Mouse (Mus musculus) midbrain, embryonic 14.5 days (tissue): ENCODE data around the gene Cldn15. TPM values are rescaled to one million over a fixed set of nuclear protein-coding genes. Genes with fewer than 3 reads are reported as not detected.
"Not testable (repeated sequence)": the region's sequence is repeated elsewhere in the genome, so short reads cannot be mapped to it uniquely, and the experiment has no call there.

Experiments
- ATAC-seq: fragments of 200-750 bp; cut with Nextera tagmentation; 2 replicates; pipeline ENCODE4 v1.8.0; 2017; ENCODE audit warnings: moderate number of reproducible peaks, moderate library complexity; ENCODE audit not compliant: low FRiP score, low TSS enrichment
- DNase-seq: peaks from one replicate; pipeline ENCODE4 v3.0.0-alpha.2; 2015
- H3K27ac ChIP-seq: fragments of 300-500 bp; sonication (generic); replicated peaks from 2 replicates; pipeline ENCODE4 v1.5.1; 2014; ENCODE audit warnings: mild to moderate bottlenecking, low read depth, low read length, moderate library complexity
- H3K27me3 ChIP-seq: fragments of 300-500 bp; sonication (generic); 2 replicates; pipeline ENCODE4 v1.6.1; 2014; ENCODE audit warnings: low read length, control low read depth, mixed read lengths; ENCODE audit not compliant: control insufficient read depth, insufficient read depth
- H3K36me3 ChIP-seq: fragments of 300-500 bp; sonication (generic); 2 replicates; pipeline ENCODE4 v1.6.1; 2014; ENCODE audit warnings: low read length, control low read depth; ENCODE audit not compliant: control insufficient read depth, insufficient read depth
- H3K4me1 ChIP-seq: fragments of 300-500 bp; sonication (generic); 2 replicates; pipeline ENCODE4 v1.6.1; 2014; ENCODE audit warnings: mild to moderate bottlenecking, antibody characterized with exemption, low read length, control low read depth; ENCODE audit not compliant: control insufficient read depth, insufficient read depth
- H3K4me2 ChIP-seq: fragments of 300-500 bp; sonication (generic); 2 replicates; pipeline ENCODE4 v1.6.1; 2014; ENCODE audit warnings: mild to moderate bottlenecking, low read length, moderate library complexity
- H3K4me3 ChIP-seq: fragments of 300-500 bp; sonication (generic); replicated peaks from 2 replicates; pipeline ENCODE4 v1.5.1; 2014; ENCODE audit warnings: low read depth, low read length
- H3K9ac ChIP-seq: fragments of 300-500 bp; sonication (generic); replicated peaks from 2 replicates; pipeline ENCODE4 v1.6.1; 2014; ENCODE audit warnings: mild to moderate bottlenecking, low read length, moderate library complexity
- H3K9me3 ChIP-seq: fragments of 300-500 bp; sonication (generic); 2 replicates; pipeline ENCODE4 v1.6.1; 2016; ENCODE audit warnings: low read length, control low read depth, mixed read lengths; ENCODE audit not compliant: control insufficient read depth
- WGBS: fragments of 180-500 bp; shearing (Covaris S2); extraction: QIAGEN DNeasy Blood & Tissue Kit; methylation state at CpG from one replicate; pipeline ENCODE4 v1.1.7; 2014; 5-methylcytosine and 5-hydroxymethylcytosine counted together
- polyA plus RNA-seq: library from polyadenylated mRNA; unstranded; fragments of >200 nt; fragmentation: Nextera tagmentation; extraction: Ambion mirVana; gene quantifications from 2 replicates; pipeline ENCODE4 v1.2.1, GENCODE M21; 2014

Gene Cldn15
- polyA plus RNA-seq, 1 experiment from 2014 or later, result 0.13 TPM

DNA sequence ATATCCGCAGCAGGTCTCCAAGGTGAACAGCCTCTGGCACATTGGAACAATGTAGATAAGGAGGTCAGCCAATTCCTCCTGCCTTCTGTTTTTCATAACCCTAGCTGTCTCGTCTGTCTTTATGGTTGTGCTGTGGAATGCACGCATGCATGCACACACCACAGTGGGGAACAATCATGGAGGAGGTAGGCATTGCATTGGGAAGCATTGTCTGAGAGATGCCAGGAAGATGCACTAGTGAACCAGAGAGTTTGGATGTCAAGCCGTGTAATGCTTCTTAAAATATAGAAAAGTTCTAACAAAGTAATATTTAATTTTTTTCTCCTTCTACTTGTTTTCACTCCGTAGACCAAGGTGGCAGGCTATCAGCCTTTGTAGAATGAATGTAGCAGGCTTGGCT, 33.5 kb upstream of the Cldn15 start:
- DNase-seq (no peak), ATAC-seq (no peak)
- H3K27ac ChIP-seq, result no peak overlapping the region
- H3K4me1 ChIP-seq, result no peaks in the 10 kb centered on the region
- no peak overlapping the region for H3K4me3 ChIP-seq
- whole genome bisulfite sequencing, result 86% methylated on average over 5 of the region's 5 CpGs
- H3K36me3 ChIP-seq, result no peaks in the 10 kb centered on the region
- no peak overlapping the region for H3K4me2 ChIP-seq
- H3K27me3 ChIP-seq, result no peaks in the 10 kb centered on the region
- H3K9ac ChIP-seq, result no peak overlapping the region
- no peaks in the 10 kb centered on the region for H3K9me3 ChIP-seq

DNA sequence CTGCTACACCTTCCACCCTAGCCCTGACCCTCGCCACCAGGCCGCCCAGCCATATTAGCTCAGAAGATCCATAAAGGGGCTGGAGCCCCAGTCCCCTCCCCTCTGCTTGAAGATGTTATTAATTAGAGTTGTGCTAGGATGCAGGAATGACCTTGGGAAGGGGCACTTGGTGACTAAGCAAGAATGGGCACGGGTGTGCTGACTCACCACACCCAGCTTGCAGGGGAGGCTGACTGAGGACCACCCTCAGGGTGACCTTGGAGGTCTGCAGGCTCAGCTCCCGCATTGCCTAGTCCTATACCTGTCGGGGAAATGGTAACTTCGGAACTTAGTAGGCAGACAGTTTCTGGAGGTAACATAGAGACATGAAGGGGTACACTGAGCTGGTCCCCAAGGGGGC, 32.5 kb upstream of the Cldn15 start:
- H3K4me2 ChIP-seq, result no peak overlapping the region
- DNase-seq (no peak), ATAC-seq (no peak)
- H3K9me3 ChIP-seq, result no peaks in the 10 kb centered on the region
- H3K9ac ChIP-seq, result no peak overlapping the region
- H3K27ac ChIP-seq, result no peak overlapping the region
- 90% methylated on average over 6 of the region's 6 CpGs for WGBS
- H3K27me3 ChIP-seq, result no peaks in the 10 kb centered on the region
- no peaks in the 10 kb centered on the region for H3K36me3 ChIP-seq
- no peaks in the 10 kb centered on the region for H3K4me1 ChIP-seq
- H3K4me3 ChIP-seq, result no peak overlapping the region

DNA sequence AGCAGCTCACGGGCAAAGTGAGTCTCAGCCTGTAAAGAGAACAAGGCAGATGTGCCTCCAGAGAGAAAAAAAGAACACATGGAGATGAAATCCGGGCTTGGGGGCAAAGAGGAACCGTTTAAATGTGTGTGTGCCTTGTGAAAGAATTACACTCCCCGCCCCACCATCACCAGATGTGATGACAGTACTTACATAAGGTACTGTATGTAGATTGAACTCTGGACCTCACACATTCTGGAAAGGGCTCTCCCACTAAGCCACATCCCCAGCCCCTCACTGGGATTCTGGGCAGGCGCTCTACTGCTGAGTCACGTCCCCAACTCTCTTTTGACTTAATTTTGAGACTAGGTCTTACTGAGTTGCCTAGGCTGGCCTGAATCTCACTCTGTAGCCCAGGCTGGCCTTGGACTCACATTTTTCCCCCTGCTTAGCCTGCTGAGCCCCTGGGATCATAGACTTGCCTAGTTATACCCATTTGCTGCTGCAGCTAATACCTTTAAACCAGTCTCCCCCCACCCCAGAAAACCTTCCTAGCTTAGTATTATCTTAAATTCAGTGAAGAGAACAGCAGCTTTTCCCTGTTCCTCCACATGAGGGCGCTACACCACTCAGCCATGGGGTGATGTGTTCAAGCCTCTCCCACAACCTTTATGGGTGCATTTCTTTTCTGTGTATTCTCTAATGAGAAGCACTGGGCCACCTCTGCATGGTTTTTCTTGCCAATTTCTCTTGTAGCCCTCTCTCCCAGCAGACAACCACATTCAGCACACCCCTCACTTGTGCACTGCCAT, 30.3 kb upstream of the Cldn15 start:
- H3K9me3 ChIP-seq, result no peaks in the 10 kb centered on the region
- no peak for DNase-seq

DNA sequence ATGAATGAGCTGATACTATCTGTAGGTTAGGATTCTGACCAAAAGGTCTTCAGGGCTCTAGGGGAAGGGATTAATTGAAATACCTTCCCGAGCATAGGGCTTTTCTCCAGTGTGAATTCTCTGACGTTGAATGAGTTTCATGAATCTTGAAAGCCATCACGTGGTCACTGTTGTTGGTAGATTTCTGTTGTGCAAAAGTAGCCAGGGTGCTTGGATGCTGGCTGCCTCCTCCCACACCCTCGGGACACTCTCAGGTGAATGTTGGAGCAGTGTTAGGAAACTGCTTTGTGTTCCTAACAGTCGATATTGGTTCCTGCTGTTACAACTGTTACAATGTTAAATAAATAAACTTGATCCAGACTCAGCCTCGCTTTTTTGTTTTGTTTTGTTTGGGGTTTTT, 29.7 kb upstream of the Cldn15 start:
- 84% methylated on average over 6 of the region's 6 CpGs for WGBS
- DNase-seq, result no peak

More for the DNA sequence above, 30.3 kb upstream of the Cldn15 start:
- no peak overlapping the region for H3K9ac ChIP-seq
- H3K4me3 ChIP-seq, result no peak overlapping the region
- no peak overlapping the region for H3K27ac ChIP-seq
- H3K4me1 ChIP-seq, result no peaks in the 10 kb centered on the region
- no peaks in the 10 kb centered on the region for H3K27me3 ChIP-seq
- ATAC-seq, result no peak
- no peak overlapping the region for H3K4me2 ChIP-seq
- 69% methylated on average over 7 of the region's 7 CpGs for WGBS
- H3K36me3 ChIP-seq, result no peaks in the 10 kb centered on the region

DNA sequence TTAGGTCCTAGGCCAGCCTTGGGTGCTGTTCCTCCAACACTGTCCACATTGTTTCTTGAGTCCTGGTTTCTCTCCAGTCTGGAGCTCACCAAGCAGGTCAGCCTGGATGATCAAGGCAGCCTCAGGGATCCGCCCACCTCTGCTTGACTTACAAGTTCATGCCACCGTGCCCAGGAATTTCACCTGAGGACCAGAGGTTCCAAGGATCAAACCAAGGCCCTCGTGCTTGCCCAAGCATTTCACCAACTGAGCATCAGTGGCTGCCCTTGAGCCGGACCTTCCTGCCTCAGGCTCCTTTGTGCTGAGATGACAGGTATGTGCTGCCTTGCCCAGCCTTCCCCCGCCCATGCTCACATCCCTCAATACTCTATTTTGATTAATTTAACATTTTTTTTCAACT, 28.8 kb upstream of the Cldn15 start:
- H3K4me3 ChIP-seq, result no peak overlapping the region
- no peaks in the 10 kb centered on the region for H3K4me1 ChIP-seq
- no peak for ATAC-seq
- no peak for DNase-seq
- H3K27me3 ChIP-seq, result no peaks in the 10 kb centered on the region
- H3K9me3 ChIP-seq, result no peaks in the 10 kb centered on the region
- H3K9ac ChIP-seq, result no peak overlapping the region
- 93% methylated on average over 5 of the region's 5 CpGs for WGBS
- no peak overlapping the region for H3K27ac ChIP-seq
- H3K36me3 ChIP-seq, result no peaks in the 10 kb centered on the region
- no peak overlapping the region for H3K4me2 ChIP-seq

More for the DNA sequence above, 29.7 kb upstream of the Cldn15 start:
- ATAC-seq, result no peak
- no peaks in the 10 kb centered on the region for H3K4me1 ChIP-seq
- H3K36me3 ChIP-seq, result no peaks in the 10 kb centered on the region
- H3K27me3 ChIP-seq, result no peaks in the 10 kb centered on the region
- no peak overlapping the region for H3K4me2 ChIP-seq
- no peak overlapping the region for H3K27ac ChIP-seq
- H3K9ac ChIP-seq, result no peak overlapping the region
- no peaks in the 10 kb centered on the region for H3K9me3 ChIP-seq
- H3K4me3 ChIP-seq, result no peak overlapping the region

DNA sequence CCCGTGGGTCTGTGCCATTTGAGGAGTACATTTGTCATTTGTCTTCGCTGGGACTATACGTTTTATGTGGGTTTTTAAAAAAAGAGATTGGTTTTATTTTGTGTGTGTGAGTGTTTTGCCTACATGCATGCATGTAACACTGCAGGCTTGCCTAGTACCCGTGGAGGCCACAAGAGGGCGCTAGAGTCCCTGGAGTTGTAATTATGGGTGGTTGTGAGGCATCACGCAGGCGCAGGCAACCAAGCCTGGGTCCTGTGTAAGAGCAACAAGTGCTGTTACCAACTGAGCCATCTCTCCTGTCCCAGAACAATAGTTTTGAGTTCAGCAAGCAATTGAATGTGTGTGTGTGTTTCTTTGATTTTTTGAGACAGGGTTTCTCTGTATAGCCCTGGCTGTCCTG, 27.1 kb upstream of the Cldn15 start:
- Histone ChIP-seq H3K4me3 (no peak overlapping the region), H3K4me2 (no peak overlapping the region), H3K9ac (no peak overlapping the region), H3K9me3 (no peaks in the 10 kb centered on the region), H3K4me1 (no peaks in the 10 kb centered on the region), H3K27ac (no peak overlapping the region), H3K27me3 (no peaks in the 10 kb centered on the region), H3K36me3 (no peaks in the 10 kb centered on the region)
- DNase-seq (no peak), ATAC-seq (no peak)
- 71% methylated on average over 7 of the region's 7 CpGs for WGBS

DNA sequence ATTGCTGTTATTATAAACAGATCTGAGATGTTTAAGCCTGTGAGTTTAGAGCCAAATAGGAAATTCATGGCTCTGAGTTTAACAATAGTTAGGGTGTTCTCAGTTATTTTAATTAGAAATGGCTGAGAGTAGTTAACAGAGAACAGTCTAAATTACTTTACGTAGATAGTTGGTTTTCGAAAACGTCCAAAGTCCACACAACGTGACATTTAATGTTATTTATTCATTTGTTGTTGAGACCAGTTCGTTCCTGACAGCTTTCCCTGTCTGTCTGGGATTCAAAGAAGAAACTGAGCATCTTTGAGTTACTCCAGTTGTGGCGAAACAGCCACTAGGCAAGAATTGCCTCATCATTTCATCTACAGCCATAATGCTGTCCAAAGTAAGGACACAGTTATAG, 26.4 kb upstream of the Cldn15 start:
- H3K9ac ChIP-seq, H3K4me2 ChIP-seq, H3K4me1 ChIP-seq, H3K27ac ChIP-seq, DNase-seq, H3K36me3 ChIP-seq, ATAC-seq, H3K27me3 ChIP-seq, H3K4me3 ChIP-seq, H3K9me3 ChIP-seq: not testable (repeated sequence)
- 92% methylated on average over 6 of the region's 6 CpGs for WGBS

DNA sequence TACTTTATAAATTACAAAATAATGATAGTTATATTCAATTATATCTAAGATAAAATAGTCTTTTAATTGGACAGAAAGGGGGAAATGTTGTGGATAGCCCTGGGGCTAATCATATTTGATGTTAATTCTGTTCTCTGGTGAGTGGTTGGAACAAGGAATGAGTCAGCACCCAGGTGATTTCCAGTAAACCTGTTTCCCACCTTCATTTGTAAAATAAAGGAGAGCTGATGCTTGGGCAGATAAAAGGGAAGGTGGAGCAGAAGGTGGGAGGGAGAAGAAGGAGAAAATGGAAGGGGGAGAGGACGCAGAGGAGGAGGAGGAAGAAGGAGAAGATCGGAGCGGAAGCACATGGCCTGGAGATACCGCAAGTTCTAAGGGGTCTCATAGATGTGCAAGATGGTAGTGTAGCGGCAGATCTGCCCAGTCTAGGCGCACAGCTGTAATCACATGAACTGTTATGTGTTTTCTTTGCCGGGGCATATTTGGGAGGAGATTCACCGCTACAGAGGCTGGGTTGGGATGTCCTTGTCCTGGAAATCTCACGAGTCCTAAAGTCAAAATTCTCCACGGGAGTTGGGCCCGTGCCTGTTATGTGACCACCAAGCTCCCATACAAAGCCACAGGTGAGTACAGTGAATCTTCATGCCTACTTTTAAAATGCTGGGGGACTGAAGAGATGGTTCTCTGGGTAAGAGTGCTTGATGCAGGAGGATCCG, 25.4 kb upstream of the Cldn15 start:
- DNase-seq (no peak), ATAC-seq (no peak)
- H3K4me1 ChIP-seq, result no peaks in the 10 kb centered on the region
- no peak overlapping the region for H3K9ac ChIP-seq
- no peaks in the 10 kb centered on the region for H3K27me3 ChIP-seq
- no peaks in the 10 kb centered on the region for H3K36me3 ChIP-seq
- no peak overlapping the region for H3K4me2 ChIP-seq
- WGBS, result 90% methylated on average over 12 of the region's 12 CpGs
- H3K27ac ChIP-seq, result no peak overlapping the region
- H3K9me3 ChIP-seq, result no peaks in the 10 kb centered on the region
- H3K4me3 ChIP-seq, result no peak overlapping the region

DNA sequence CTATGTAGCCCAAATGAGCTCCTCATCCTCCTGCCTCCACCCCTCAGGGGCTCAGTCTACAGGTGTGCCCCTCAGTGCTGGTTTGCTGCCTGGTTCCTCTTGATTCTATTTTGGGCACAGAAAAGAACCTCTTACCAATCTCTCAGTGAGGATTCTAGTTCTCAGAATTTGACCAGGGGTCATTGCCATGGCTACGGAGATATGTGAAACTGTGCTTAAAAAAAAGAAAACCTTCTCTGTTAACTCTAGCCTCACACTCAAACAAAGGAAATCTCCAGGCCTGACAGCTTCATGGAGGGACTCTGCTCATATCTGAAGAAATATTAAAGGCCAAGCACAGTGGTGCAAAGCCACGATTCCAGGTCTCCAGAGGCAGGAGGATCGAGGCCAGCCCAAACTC, 23.6 kb upstream of the Cldn15 start:
- no peak for ATAC-seq
- Histone ChIP-seq H3K9ac (no peak overlapping the region), H3K9me3 (no peaks in the 10 kb centered on the region), H3K4me1 (no peaks in the 10 kb centered on the region), H3K27ac (no peak overlapping the region), H3K36me3 (no peaks in the 10 kb centered on the region), H3K4me2 (no peak overlapping the region), H3K4me3 (no peak overlapping the region), H3K27me3 (no peaks in the 10 kb centered on the region)
- no peak for DNase-seq
- 82% methylated on average over 3 of the region's 3 CpGs for WGBS
